Mouse (Mus musculus): ENCODE measurements at regions not wholly inside any gene's neighbourhood (a gene's known extent, or its start where the extent isn't known, plus 50 kb on each side); places are given as distances from the start of the nearest gene placed in this dataset.

DNA sequence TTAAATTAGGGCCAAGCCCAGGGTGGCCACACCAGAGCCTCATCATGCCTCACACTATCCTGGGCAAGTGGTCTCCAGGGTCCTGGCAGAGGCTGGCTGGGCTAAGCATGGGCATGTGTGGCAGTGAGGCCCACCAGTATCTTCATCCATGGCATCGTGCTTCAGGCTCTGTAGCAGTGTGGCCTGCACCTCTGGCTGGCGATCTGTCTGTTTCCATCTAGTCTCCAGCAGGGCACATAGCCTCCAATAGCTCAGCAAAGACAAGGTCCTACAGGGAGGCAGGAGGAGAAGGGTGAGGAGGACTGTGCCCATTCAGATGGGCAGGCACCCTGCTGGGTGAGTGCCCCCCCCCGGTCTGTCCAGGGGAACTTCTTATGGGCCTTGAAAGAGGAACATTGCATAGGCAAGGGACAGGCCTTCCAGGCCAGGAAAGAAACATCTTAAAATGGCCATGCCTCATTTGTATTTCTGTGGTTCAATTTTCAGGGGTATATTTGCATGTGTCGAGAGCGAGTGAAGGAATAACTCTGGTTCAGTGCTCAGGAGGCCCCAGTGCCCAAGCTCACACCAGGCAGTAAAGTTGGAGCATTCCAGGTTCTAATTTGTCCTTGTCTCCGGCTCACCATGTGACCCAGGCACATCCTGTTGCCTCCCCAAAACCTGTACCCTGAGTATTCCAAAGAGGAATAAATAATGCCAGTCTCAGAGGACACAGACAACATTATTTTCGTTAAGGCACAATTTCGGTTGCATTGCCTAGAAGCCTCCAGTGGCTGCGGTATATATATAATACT lies 60.4 kb upstream of the Ppara start:
- no peak for DNase-seq

DNA sequence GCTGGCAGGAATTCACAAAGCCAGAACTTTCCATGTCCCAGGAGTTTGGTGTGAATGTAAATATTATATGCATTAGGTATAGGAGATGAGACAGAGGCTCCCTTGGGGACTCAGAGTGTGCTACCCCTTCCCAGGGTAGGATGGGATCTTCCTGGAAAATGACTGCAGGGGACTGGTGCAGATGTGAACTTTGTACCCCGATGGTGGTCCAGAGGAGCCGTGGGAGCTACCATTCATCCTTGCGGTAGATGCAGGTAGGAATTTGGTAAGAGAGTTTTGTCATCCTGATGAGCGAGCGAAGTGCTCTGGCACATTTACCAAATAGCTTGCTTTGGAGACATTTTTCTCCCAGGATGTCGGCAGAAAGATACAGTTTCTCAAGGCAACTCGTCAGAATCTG lies 59.7 kb upstream of the Ppara start:
- no peak for DNase-seq

DNA sequence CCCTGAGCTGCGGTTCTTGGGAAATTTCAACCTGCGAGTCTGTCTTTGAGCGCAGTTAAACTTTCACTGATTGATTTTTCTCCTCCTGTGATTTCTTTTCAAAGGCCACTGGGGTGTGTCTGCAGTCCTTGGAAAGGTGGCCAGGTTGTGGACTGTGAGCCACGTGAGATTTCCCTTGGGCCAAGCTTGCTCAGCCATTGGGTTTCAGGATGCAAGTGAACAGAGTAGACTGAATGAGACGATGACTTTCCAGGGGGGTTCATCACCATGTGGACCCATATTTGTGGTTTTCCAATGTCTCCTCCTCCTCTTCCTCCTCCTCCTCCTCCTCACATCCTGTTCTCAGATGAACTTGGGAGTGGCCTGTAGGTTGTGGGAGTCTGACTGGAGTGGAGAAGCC lies 59.0 kb upstream of the Ppara start:
- DNase-seq = no peak

DNA sequence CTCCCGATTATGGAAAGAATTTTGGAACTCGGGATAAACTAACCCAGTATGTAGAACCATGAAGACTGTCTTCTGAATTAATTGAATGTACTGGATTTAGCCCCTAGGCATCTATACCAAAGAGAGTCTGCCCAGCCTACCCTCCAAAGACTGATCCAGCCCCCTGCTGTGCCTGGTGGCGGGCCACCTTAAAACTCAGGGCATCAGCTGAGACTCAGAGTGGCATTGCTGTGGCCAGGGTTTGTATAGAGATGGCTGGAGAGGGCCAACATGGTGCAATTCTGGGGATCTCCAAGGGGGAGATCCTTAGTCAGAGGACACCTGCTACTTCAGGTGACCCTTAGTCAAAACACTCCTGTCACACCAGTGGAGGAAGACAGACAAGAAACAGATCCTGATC lies 58.6 kb upstream of the Ppara start:
- DNase-seq = no peak

DNA sequence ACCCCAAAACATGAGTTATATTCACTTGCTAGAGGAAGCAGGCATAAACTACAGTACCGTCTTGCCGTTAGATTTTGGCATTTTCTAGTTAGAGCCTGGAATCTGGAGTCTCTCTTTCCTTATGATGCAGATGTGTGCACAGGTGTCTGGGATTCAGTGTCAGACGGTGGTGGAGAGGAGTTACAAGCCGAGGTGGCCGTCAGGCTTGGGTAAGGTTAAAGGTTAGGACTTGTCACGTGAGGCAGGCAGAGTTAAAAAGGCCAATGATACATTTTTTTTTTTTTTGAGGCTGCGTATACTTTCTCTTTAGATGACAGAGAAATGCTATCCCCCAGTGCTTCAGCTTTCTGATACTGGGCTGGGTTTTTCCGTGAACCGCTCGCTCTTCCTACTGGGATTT lies 57.9 kb upstream of the Ppara start:
- no peak for DNase-seq

DNA sequence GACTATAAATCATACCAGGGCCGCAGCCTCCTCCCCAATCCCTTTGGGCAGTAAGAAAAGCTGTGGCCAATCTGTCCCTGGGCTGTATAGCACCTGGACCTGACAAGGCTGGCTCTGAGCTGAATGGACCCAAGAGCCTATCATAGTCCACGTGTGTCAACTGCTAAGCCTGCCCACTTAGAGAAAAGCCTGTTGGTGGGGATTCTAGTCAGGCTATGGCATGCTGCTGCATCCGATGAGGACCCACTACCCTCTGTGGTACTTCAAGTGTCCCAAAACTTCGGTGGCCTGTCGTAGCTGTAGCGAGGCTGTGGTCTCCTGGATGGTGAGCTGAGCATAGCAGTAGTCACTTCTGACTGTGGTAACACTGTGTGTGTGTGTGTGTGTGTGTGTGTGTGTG lies 57.4 kb upstream of the Ppara start:
- no peak for DNase-seq

DNA sequence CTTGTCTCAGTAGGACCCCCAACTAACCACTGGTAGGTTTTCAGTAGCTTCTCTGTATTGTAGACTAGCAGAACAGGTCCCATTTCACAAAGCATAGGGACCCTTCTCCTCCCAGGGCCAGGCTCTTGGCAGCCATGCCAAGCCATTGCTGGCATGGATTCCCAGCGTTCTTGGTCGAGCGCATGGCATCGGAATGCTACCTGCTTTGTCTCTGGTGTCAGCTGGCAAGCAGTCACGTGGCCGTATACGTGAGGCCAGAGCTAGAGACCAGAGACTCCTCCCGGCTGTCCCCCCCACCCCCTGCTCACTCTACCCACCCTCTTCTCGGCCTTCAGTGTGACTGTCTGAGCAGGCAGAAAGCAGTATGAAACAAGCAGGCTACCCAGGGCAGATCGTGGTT lies 56.9 kb upstream of the Ppara start:
- peak; percentile 78 for DNase-seq

DNA sequence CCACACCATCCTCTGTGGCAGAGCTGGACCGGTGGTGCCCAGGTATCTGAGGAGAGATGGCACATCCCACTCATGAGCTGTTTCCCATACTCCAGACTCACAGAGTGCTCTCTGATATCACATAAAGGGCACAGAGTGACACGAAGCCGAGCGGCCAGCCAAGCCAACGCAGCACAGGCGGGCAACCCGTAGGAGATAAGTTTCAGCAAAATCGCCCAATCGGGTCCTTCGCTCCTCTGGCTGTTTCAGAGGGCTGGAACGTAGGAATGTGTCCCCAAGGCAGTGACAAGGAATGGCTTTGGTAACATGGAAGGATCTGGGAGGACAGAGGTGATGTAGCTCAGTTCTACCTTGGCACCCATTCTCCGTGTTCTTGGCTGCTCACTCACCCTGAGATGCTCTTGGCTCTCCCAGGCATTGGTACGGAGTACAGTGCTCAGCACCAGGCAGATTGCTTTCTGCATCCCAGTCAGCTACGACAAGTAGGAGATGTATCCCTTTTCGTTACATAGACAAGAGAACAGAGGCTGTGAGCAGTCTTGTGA lies 56.4 kb upstream of the Ppara start:
- DNase-seq = no peak

DNA sequence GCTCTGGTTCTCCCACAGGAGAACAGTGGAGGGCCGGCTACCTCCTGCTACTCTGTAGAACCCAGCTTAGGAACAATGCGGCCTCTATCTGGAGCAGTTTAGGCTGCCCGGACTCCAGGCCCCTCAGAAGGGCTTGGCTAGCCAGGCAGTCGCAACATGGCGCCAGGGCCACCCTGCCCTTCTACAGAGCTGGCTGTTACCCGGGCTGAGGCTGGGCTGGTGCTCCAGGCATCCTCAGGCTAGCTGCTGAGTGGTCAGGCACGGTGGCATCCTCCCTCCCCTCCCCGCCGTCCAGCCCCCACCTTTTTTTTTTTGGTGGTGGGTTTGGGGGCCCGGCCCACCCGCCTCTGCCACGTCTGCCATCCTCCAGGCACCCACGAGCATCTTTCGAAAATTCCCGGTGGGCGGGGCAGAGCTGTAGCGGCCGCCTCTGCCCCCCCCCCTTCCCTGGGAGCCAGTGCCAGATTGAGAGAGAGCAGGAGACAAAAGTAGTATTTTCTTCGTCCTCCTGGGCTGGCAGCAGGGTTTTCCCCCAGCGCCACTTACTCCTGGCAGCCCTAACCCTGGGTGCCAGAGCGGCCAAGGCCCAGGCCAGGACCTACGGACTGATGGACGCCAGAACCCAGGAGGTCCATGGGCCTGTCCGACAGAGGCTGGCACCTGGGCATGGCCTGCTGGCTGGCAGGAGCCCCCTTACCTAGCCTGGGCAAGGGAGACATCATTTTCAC lies 55.6 kb upstream of the Ppara start:
- DNase-seq = peak; percentile 76

DNA sequence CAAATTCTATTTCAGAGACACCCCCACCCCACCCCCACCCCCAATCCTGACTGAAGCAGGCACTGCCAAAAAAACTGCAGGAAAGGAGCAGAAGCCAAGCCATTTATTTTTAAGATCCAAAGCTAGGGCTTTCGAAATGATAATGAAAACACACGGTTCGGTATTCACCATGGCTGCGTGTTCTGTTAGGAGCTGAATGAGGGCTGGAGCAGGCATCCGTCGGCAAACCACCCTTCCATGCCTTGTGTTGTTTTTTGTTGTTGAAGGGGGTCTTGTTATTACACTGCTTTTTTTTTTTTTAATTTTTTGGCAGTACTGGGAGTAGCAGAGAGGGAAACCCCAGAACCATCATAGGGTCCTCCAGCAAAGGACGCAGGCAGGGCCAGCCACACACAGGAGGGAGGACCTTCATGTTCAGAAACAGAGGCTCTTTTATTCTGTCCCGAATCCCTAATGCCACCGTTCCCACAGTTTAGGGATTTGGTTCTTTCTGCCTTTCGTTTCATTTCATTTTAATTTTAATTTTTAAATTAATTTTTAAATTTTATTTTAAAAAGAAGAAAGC lies 54.8 kb upstream of the Ppara start:
- no peak for DNase-seq

DNA sequence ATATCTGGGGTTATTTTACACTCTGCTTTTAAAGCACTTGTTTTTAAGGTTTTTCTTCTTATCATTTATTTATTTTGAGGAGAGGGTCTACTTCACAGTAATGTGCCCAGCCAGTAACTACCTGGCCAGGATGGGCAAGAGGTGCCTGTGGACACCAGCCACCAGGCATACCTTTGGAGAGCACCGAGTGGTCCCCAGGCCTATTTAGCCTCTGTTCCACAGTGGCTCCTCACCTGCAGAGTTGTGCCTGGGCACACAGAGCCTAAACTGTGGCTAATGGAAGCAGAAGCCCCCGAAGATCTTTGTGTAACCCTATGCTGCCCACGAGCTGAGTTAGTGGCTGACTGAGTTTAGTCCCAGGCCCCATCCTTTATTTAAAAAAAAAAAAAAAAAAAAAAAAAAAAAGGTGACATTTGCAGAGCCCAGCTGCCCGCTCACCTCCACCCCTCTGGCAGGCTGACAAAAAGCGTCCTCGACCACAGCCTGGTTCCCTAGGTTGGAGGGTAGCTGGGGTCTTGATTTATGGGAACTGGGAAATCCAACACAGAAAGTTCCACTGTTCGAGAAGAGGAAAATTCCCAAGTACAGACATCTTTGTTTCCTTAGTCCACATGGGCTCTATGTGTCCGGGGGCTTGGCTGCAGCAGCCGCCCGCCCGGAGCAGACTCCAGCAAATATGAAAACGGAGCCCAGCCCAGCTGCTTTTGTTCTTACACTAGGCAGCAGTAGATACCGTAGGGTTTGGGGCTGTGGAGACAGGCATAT lies 54.1 kb upstream of the Ppara start:
- DNase-seq = no peak

DNA sequence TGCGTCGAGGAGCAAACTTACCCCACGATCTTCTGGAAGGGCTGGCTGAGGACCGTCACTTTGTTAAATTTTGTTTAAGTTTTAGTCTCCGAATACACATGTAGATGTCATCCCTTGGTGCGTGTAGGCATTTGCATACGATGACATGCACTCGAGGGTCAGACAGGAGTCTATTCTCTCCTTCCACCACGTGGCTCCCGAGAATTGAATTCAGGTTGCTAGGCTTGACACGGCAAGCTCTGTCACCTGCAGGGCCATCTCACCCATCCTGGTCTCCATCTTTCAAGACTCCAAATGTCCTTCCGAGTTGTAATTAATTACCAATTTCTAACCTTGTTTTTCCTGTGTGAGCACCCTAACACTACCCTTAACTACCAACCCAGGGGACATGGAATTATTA lies 52.7 kb upstream of the Ppara start:
- DNase-seq = no peak

DNA sequence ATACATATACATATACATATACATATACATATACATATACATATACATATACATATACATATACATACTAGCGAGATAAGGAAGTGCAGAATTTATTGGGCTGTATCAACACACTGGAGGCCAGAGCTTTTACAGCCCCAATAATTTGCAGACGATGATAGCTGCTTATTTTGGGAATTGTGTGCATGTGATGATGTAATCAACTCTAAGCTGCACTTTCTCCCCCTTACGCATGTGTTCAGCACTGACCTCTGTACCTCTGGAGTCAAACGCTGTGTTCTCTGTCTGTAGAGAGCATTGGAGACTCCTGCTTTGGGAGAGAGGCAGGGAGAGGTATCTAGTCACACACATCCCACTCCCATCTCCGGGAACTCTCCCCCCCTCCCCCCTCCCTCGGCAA lies 52.0 kb upstream of the Ppara start:
- no peak for DNase-seq

DNA sequence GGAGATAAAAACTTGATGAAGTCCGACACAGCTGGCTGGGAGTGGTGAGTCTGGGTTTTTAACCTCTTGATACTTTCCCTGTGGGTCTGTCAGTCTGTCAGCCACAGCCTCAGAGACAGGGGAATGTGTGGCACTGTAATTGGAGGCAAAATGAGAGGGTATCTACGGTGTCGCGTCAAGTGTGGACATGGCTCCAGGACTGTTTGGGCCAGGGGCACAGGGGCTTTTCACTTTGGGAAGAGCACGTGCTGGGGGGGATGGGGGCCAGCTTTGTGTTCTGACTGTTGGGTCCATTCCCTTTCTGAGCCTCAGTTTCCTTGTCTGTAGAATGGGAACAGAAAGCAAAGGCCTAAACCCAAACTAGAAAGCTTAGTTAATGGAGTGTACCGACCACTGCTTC lies 51.5 kb upstream of the Ppara start:
- DNase-seq = no peak

DNA sequence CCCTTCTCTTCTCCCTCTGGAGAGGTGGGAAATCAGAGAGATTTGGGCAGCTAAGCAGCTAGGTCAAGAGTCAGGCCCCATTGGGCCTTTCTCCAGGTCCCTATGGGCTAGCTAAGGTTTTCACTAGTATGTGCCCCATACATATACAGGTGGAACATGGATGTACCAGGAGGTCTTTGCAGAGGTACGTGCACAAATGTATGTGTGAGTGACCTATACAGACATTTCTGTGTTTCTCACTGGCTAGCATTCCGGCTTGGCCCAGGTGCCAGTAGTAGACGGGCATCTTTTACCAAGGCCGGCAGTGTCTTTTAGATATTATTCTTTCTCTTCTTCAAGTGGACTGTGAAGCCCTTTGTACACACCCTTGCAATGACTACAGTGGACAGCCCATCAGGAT lies 51.1 kb upstream of the Ppara start:
- no peak for DNase-seq

DNA sequence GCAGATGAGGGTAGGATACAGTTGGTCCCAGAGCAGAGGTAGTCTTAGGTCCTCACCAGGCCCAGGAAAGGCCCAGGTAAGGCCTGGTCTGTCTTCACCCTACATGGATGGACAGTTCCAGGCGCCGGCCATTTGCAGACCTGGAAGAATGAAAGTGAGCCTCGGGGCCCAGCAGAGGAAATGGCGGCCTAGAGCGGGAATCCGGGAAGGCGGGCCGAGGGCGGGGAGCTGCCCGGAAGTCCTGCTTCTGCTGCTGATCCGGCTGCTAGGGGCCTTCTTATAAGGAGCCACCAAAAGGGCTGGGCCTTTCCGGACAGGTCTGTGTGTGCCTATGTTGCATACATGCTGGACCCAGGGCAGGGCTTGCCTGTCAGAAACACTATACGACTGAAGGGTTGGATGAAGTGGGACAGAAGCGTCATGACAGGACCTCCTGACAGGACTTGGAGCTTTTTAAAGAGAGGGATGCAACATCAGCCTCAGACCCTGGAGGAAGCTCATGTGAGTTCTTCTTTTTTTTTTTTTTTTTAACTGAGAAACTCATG lies 50.5 kb upstream of the Ppara start:
- DNase-seq = no peak

DNA sequence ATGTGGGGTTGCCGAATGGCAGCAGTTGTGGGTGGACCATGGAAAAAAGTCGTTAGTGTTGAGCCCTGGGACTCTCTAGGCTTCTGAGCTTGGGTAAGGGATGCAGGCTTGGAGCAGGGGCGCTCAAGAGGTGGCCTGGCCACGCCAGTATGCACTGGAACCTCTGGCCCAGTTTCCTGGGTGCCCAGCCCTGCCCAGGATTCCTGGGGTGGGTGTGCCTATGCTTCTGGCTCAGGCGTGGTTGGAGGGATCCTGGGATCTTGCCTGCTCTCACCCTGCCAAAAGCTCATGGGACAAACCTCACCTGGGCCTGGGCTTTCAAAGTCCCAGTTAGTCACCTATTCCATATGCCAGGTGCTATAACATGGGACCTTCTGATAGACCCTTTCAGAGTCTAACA lies 49.9 kb upstream of the Ppara start:
- DNase-seq = no peak

Measured in adrenal gland, postnatal 10 days (tissue).